Mouse (Mus musculus) hindbrain, embryonic 15.5 days (tissue): Measurements from ENCODE around the gene Olfr832. TPM values are rescaled to one million over a fixed set of nuclear protein-coding genes. Genes with fewer than 3 reads are reported as not detected.
"Not testable (repeated sequence)": the region's sequence is repeated elsewhere in the genome, so short reads cannot be mapped to it uniquely, and the experiment has no call there.

ENCODE experiments used
- ATAC-seq: fragments of 200-750 bp; cut with Nextera tagmentation; 2 replicates; pipeline ENCODE4 v1.8.0; 2017; ENCODE audit warnings: low read depth, moderate number of reproducible peaks, moderate TSS enrichment; ENCODE audit not compliant: low FRiP score
- H3K27ac ChIP-seq: fragments of 300-500 bp; sonication (generic); replicated peaks from 2 replicates; pipeline ENCODE4 v1.5.1; 2015; ENCODE audit warnings: mild to moderate bottlenecking, inconsistent platforms
- H3K27me3 ChIP-seq: fragments of 300-500 bp; sonication (generic); 2 replicates; pipeline ENCODE4 v1.6.1; 2015; ENCODE audit warnings: control low read depth, inconsistent platforms
- H3K36me3 ChIP-seq: fragments of 300-500 bp; sonication (generic); 2 replicates; pipeline ENCODE4 v1.6.1; 2015; ENCODE audit warnings: control low read depth, inconsistent platforms
- H3K4me1 ChIP-seq: fragments of 300-500 bp; sonication (generic); replicated peaks from 2 replicates; pipeline ENCODE4 v1.6.1; 2015; ENCODE audit warnings: control low read depth, inconsistent platforms
- H3K4me2 ChIP-seq: fragments of 300-500 bp; sonication (generic); 2 replicates; pipeline ENCODE4 v1.6.1; 2015; ENCODE audit warnings: moderate library complexity, mild to moderate bottlenecking, inconsistent platforms
- H3K4me3 ChIP-seq: fragments of 300-500 bp; sonication (generic); 2 replicates; pipeline ENCODE4 v1.5.1; 2015; ENCODE audit warnings: mild to moderate bottlenecking, inconsistent platforms
- H3K9ac ChIP-seq: fragments of 300-500 bp; sonication (generic); 2 replicates; pipeline ENCODE4 v1.6.1; 2015; ENCODE audit warnings: inconsistent platforms
- H3K9me3 ChIP-seq: fragments of 300-500 bp; sonication (generic); 2 replicates; pipeline ENCODE4 v1.6.1; 2016; ENCODE audit warnings: control low read depth, inconsistent platforms
- WGBS: fragments of 180-500 bp; shearing (Covaris S2); methylation state at CpG from one replicate; pipeline ENCODE4 v1.1.7; 2015; 5-methylcytosine and 5-hydroxymethylcytosine counted together
- polyA plus RNA-seq: library from polyadenylated mRNA; unstranded; fragments of >200 nt; fragmentation: Nextera tagmentation; extraction: Ambion mirVana; gene quantifications from 2 replicates; pipeline ENCODE4 v1.2.1, GENCODE M21; 2015

Olfr832 gene
- polyA plus RNA-seq: not detected in 2 replicates

DNA sequence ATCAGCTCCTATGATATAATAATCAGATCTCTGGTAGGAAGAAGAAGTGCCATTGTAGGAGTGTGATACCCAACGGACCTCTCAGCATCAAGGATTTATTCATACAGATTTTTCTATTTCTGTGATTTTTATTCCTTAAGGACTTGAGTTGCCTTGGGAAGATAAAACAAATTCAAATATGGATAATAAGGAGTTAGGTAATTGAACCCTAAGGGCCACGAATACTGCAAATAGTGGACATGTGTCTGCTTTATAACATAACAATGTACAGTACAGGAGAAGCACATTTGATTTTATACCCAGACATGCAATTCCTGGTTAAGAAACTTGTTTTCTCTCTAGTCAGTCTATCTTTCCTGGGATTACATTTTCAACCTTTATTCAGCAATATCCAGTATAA lies at the start of gene Olfr832:
Gene Olfr832, plus strand, starts transcription at position 301 of the 400 bp plus-strand sequence.
- H3K36me3 ChIP-seq, H3K4me2 ChIP-seq, H3K4me3 ChIP-seq, ATAC-seq, H3K9ac ChIP-seq, H3K4me1 ChIP-seq, H3K27me3 ChIP-seq, H3K9me3 ChIP-seq, H3K27ac ChIP-seq: not testable (repeated sequence)
- 92% methylated on average over 2 of the region's 2 CpGs for WGBS

- not testable (repeated sequence) for H3K4me2 ChIP-seq, H3K4me3 ChIP-seq
- WGBS: 67% methylated on average over 2 of the region's 2 CpGs
These were observed 29.2 kb upstream of the Olfr832 start for GRCm38 (mm10) chr9:18907699-18908098.

DNA sequence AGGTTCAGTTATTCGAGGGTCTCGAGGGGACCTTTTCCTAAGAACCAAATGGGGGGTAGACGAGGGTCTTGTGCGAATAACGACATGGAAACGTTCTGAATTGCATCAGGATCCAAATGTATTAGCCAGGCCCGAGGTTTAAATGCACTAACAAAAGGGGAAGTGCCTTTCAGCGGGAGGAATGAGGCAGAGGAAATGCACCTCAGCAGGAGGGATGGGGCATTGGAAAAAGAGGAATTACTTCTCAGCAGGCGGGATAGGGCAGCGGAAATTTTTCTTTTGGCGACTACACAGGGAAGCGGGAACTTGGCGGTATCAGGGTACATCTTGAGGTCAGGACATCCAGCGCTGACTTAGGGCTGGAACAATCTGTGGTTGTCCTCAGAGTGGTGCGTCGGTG lies 9.0 kb upstream of the Olfr832 start:
- 85% methylated on average over 16 of the region's 16 CpGs for WGBS
- not testable (repeated sequence) for H3K4me2 ChIP-seq

More at GRCm38 (mm10) chr9:18907699-18908098, 29.2 kb upstream of the Olfr832 start:
- H3K9ac ChIP-seq, H3K27me3 ChIP-seq, H3K9me3 ChIP-seq, H3K4me1 ChIP-seq, H3K36me3 ChIP-seq, ATAC-seq, H3K27ac ChIP-seq: not testable (repeated sequence)

GRCm38 (mm10) chr9:18962021-18962420 lies 25.1 kb downstream of the Olfr832 start:
- Histone ChIP-seq H3K27me3 (no peaks in the 10 kb centered on the region), H3K27ac (no peak overlapping the region), H3K36me3 (no peaks in the 10 kb centered on the region), H3K9me3 (no peaks in the 10 kb centered on the region), H3K4me1 (no peaks in the 10 kb centered on the region), H3K9ac (no peak overlapping the region), H3K4me2 (no peak overlapping the region), H3K4me3 (no peak overlapping the region)
- no peak for ATAC-seq

More for the DNA sequence above, 9.0 kb upstream of the Olfr832 start:
- not testable (repeated sequence) for H3K4me3 ChIP-seq, H3K27me3 ChIP-seq, H3K4me1 ChIP-seq, H3K27ac ChIP-seq, H3K36me3 ChIP-seq, H3K9me3 ChIP-seq, H3K9ac ChIP-seq, ATAC-seq

DNA sequence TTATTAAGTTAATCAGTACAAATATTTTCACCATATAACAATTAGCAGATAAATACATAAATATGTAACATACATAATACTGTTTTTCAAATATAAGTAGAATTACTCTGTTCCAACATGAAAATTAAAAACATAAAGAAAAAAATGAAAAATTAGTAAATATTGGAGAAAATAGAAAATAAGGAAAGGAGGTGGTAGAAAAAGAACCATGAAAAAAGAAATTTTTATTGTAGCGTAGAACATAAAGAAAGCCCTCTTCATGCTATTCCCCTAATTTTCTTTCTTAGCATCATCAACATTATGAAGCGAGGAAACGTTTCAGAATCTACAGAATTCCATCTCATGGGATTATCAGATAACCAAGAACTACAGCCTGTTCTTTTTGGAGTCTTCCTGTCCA lies 50.8 kb downstream of the Olfr832 start, which contains the start of gene Olfr834:
Gene Olfr834, plus strand, starts transcription at position 301 of the 400 bp plus-strand sequence.
- no peaks in the 10 kb centered on the region for H3K27me3 ChIP-seq
- no peak within 1 kb of the TSS for H3K27ac ChIP-seq
- WGBS: 83% methylated on average over 3 of the region's 3 CpGs
- H3K9ac ChIP-seq: no peak within 1 kb of the TSS
- H3K4me1 ChIP-seq: no peaks in the 10 kb centered on the region
- H3K4me2 ChIP-seq: no peak within 1 kb of the TSS
- no peaks in the 10 kb centered on the region for H3K9me3 ChIP-seq
- H3K4me3 ChIP-seq: no peak within 1 kb of the TSS
- no peaks in the 10 kb centered on the region for H3K36me3 ChIP-seq
- ATAC-seq: no peak

Other genes starting within 250 kb of the Olfr832 start
- gene Olfr24, start 173.1 kb upstream of the Olfr832 start, polyA plus RNA-seq: not detected in 2 replicates
- not detected in 2 replicates for gene Olfr828, start 117.6 kb upstream of the Olfr832 start, polyA plus RNA-seq
- 0.10 TPM in 1 of 2 replicates, not detected in the other for gene Olfr829, start 82.2 kb upstream of the Olfr832 start, polyA plus RNA-seq
- gene Olfr830, start 62.4 kb upstream of the Olfr832 start, polyA plus RNA-seq: not detected in 2 replicates
- not detected in 2 replicates for gene Olfr834, start 50.9 kb downstream of the Olfr832 start, polyA plus RNA-seq
- gene Olfr835, start 95.6 kb downstream of the Olfr832 start, polyA plus RNA-seq: not detected in 2 replicates
- gene Olfr836, start 183.3 kb downstream of the Olfr832 start, polyA plus RNA-seq: not detected in 2 replicates
- not detected in 2 replicates for gene Olfr837, start 199.2 kb downstream of the Olfr832 start, polyA plus RNA-seq
- gene Olfr839-ps1, start 240.2 kb downstream of the Olfr832 start, polyA plus RNA-seq: not detected in 2 replicates